Mouse (Mus musculus) stomach, adult 2 months (tissue): ENCODE data around the gene Rgsl1. TPM values are rescaled to one million over a fixed set of nuclear protein-coding genes. Genes with fewer than 3 reads are reported as not detected.

Experiments
- polyA plus RNA-seq: library from polyadenylated mRNA; depleted of rRNA; stranded (reverse); fragments of >200 nt; gene quantifications from 2 replicates; pipeline ENCODE4 v1.2.3, GENCODE M21; 2012; rRNA removed

Gene Rgsl1
- 0.02 TPM in 1 of 2 replicates, not detected in the other for polyA plus RNA-seq

GRCm38 (mm10) chr1:153844042-153844441 is at the start of gene Rgsl1:
TSS of gene Rgsl1 (minus strand) at chr1:153844142.

GRCm38 (mm10) chr1:153891442-153891841 is 47.5 kb upstream of the Rgsl1 start, which contains the start of gene Teddm1a:
TSS of gene Teddm1a (plus strand) at chr1:153891742.

GRCm38 (mm10) chr1:153874045-153874444 is 30.1 kb upstream of the Rgsl1 start, which contains the start of gene Teddm1b:
TSS of gene Teddm1b (plus strand) at chr1:153874345.

GRCm38 (mm10) chr1:153749211-153749801 is 94.6 kb downstream of the Rgsl1 start, which contains the start of gene Rnasel:
TSS of gene Rnasel (plus strand) at chr1:153749426.

GRCm38 (mm10) chr1:153740145-153740544 is 103.8 kb downstream of the Rgsl1 start, which contains the start of gene Rgs16:
TSS of gene Rgs16 (plus strand) at chr1:153740349.

Other genes starting within 250 kb of the Rgsl1 start
- 0.02 TPM in 1 of 2 replicates, not detected in the other for gene Rgs8, start 191.1 kb downstream of the Rgsl1 start, polyA plus RNA-seq
- 0.47 and 0.73 TPM in 2 replicates for gene Rgs16, start 103.8 kb downstream of the Rgsl1 start, polyA plus RNA-seq
- gene Rnasel, start 94.7 kb downstream of the Rgsl1 start, polyA plus RNA-seq = 1.6 and 2.8 TPM in 2 replicates
- 0.09 TPM in 1 of 2 replicates, not detected in the other for gene Teddm1b, start 30.2 kb upstream of the Rgsl1 start, polyA plus RNA-seq
- gene Teddm1a, start 47.6 kb upstream of the Rgsl1 start, polyA plus RNA-seq = 0.74 TPM in 1 of 2 replicates, not detected in the other
- 112 and 123 TPM in 2 replicates for gene Glul, start 55.8 kb upstream of the Rgsl1 start, polyA plus RNA-seq
- 0.23 and 0.73 TPM in 2 replicates for gene Teddm2, start 56.1 kb upstream of the Rgsl1 start, polyA plus RNA-seq